Mouse (Mus musculus): ENCODE results near the gene Rbmxl2. TPM values are rescaled to one million over a fixed set of nuclear protein-coding genes. Genes with fewer than 3 reads are reported as not detected.

Rbmxl2 gene
- polyA plus RNA-seq (2014; fragmentation: Nextera tagmentation; extraction: Ambion mirVana), result not detected in 2 replicates

DNA sequence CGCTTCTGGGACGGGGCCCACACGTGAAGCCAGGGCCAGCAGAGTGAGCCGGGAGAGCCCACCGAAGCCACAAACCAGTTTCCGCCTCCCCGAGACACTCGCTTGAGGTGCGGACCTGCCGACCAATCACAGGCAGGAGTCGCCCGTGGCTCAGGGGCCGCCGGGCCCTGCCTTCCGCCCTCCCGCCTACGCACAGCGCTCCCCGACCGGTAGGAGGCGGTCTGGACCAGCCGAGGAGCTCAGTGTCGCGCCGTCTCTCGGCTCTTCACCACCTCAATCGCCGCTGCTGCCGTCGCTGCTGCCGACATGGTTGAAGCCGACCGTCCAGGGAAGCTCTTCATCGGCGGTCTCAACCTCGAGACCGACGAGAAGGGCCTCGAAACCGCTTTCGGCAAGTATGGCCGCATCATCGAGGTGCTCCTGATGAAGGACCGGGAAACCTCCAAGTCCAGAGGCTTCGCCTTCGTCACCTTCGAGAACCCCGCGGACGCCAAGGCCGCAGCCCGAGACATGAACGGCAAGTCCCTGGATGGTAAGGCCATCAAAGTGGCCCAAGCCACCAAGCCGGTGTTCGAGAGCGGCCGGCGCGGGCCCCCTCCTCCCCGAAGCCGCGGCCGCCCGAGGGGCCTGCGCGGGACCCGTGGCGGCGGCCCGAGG lies at the start of gene Rbmxl2:
Gene Rbmxl2 (plus strand): TSS at position 242 of the 657 bp plus-strand sequence.
- ATAC-seq (ENCODE audit: low FRiP score), result no peak

DNA sequence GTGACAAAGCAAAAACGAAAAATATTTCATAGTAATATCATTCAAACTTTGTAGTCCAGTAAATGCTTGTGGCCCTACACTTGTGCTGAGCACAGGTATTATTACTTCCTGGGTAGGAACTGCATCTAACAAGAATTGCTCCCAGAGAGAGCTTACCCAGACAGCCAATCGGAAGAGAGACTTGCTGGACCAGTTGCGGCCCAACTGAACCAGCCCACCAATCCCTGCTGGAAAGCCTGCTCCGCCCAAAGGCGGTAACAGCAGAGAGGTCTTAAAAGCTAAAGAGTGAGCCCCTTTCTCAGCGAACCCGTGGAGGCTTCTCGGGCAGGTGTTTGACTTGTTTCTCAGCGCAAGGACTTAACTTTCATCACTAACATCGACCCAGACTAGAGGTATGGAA lies 42.6 kb upstream of the Rbmxl2 start, which contains the start of gene Nlrp14:
Gene Nlrp14 (plus strand): TSS at position 301 of the 400 bp plus-strand sequence.
- no peak within 1 kb of the TSS for H3K9ac ChIP-seq (ENCODE audit: low read depth, low read length)
- no peaks in the 10 kb centered on the region for H3K9me3 ChIP-seq (ENCODE audit: control insufficient read depth, low read length)
- no peak within 1 kb of the TSS for H3K4me3 ChIP-seq (ENCODE audit: low read depth, low read length)
- no peak within 1 kb of the TSS for H3K27ac ChIP-seq (ENCODE audit: low read depth, low read length)
- no peaks in the 10 kb centered on the region for H3K36me3 ChIP-seq (ENCODE audit: control insufficient read depth, insufficient read depth, low read length)
- H3K27me3 ChIP-seq (ENCODE audit: control insufficient read depth, insufficient read depth, low read length), result no peaks in the 10 kb centered on the region
- 83% methylated on average over 10 of the region's 10 CpGs for WGBS
- DNase-seq (ENCODE audit: low spot score), result no peak
- H3K4me2 ChIP-seq (replicated peaks; ENCODE audit: low read depth, low read length), result no peak within 1 kb of the TSS
- H3K4me1 ChIP-seq (replicated peaks; ENCODE audit: control insufficient read depth, insufficient read depth, low read length), result no peaks in the 10 kb centered on the region
- ATAC-seq (ENCODE audit: low FRiP score), result no peak

More for the DNA sequence above, at the start of gene Rbmxl2:
- peak; percentile 27 for DNase-seq (ENCODE audit: low spot score)
- 33% methylated on average over 61 of the region's 70 CpGs for WGBS
- H3K36me3 ChIP-seq (ENCODE audit: control insufficient read depth, insufficient read depth, low read length), result no peaks in the 10 kb centered on the region
- H3K4me1 ChIP-seq (replicated peaks; ENCODE audit: control insufficient read depth, insufficient read depth, low read length), result no peaks in the 10 kb centered on the region
- H3K9me3 ChIP-seq (ENCODE audit: control insufficient read depth, low read length), result peaks cover 6% of the 10 kb centered on the region
- no peak within 1 kb of the TSS for H3K27ac ChIP-seq (ENCODE audit: low read depth, low read length)
- no peak within 1 kb of the TSS for H3K9ac ChIP-seq (ENCODE audit: low read depth, low read length)
- peaks cover 24% of the 10 kb centered on the region for H3K27me3 ChIP-seq (ENCODE audit: control insufficient read depth, insufficient read depth, low read length)
- peak within 1 kb of the TSS; percentile 14; the same call in 1 of the 2 replicates for H3K4me3 ChIP-seq (ENCODE audit: low read depth, low read length)
- peak within 1 kb of the TSS; percentile 7; the same call in 1 of the 2 replicates for H3K4me2 ChIP-seq (replicated peaks; ENCODE audit: low read depth, low read length)

DNA sequence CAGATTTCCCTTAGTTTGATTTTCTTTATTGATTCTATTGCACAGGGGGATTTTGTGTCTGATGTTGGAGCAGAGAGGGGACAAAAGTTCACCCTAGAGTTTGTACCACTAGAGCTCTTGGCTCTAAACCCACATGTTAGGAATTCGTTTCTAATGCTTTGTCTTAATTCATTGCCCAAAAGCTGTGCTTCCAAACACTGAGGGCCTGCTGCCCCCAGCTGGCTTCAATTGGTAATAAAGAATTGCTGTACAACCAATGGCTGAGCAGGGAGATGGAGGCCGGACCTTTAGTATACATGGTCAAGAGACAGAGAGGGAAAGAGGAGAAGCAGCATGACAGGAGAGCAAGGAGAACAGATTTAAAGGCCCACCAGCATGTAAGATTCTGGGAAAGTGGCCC lies 28.8 kb upstream of the Rbmxl2 start:
- ATAC-seq (ENCODE audit: low FRiP score) (no peak), DNase-seq (ENCODE audit: low spot score) (no peak)
- H3K9me3 ChIP-seq (ENCODE audit: control insufficient read depth, low read length), result no peaks in the 10 kb centered on the region
- no peaks in the 10 kb centered on the region for H3K36me3 ChIP-seq (ENCODE audit: control insufficient read depth, insufficient read depth, low read length)
- H3K4me3 ChIP-seq (ENCODE audit: low read depth, low read length), result no peak overlapping the region
- WGBS, result 53% methylated on average over 2 of the region's 2 CpGs
- no peak overlapping the region for H3K9ac ChIP-seq (ENCODE audit: low read depth, low read length)
- H3K4me1 ChIP-seq (replicated peaks; ENCODE audit: control insufficient read depth, insufficient read depth, low read length), result no peaks in the 10 kb centered on the region
- no peak overlapping the region for H3K27ac ChIP-seq (ENCODE audit: low read depth, low read length)
- H3K27me3 ChIP-seq (ENCODE audit: control insufficient read depth, insufficient read depth, low read length), result no peaks in the 10 kb centered on the region
- no peak overlapping the region for H3K4me2 ChIP-seq (replicated peaks; ENCODE audit: low read depth, low read length)

DNA sequence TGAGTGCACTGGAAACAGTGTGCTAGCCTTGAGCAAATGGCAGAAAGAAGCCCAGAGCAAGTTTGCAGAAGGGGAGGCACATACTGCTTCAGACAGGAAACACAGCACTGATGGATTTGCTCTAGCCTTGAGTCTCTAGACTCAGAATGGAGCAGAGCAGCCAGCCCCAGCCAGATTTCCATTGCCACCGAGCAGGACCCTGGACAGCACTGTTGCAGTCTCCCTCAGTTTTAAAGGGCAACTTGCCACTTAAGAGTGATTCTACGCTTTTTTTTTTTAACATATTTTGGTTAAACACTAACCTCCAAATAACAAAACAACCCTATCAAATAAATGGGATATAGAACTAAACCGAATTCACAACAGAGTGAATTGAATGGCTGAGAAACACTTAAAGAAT lies 7.4 kb upstream of the Rbmxl2 start:
- ATAC-seq (ENCODE audit: low FRiP score) (no peak), DNase-seq (ENCODE audit: low spot score) (peak; percentile 16)
- Histone ChIP-seq H3K27me3 (ENCODE audit: control insufficient read depth, insufficient read depth, low read length) (no peaks in the 10 kb centered on the region), H3K4me3 (ENCODE audit: low read depth, low read length) (no peak overlapping the region), H3K9me3 (ENCODE audit: control insufficient read depth, low read length) (no peaks in the 10 kb centered on the region), H3K27ac (ENCODE audit: low read depth, low read length) (no peak overlapping the region), H3K4me1 (replicated peaks; ENCODE audit: control insufficient read depth, insufficient read depth, low read length) (no peaks in the 10 kb centered on the region), H3K4me2 (replicated peaks; ENCODE audit: low read depth, low read length) (no peak overlapping the region), H3K9ac (ENCODE audit: low read depth, low read length) (no peak overlapping the region), H3K36me3 (ENCODE audit: control insufficient read depth, insufficient read depth, low read length) (no peaks in the 10 kb centered on the region)
- 40% methylated on average over 3 of the region's 3 CpGs for WGBS

DNA sequence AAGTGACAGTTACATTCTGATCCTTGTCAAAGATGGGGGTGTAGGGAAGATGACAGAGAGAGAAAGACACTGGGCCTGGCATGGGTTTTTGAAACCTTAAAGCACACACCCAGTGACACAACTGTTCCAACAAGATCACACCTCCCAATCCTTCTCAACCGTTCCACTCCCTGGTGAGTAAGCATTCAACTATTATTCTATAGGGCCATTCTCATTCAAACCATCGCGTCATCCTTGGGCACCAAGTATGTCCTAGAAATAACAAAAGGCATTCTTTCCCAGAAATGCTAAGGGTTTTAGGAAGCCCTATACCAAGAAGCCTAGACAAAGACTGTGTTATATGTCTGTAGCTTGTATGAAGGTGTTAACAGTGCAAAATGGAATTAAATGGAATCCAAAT lies 1.4 kb upstream of the Rbmxl2 start:
- Histone ChIP-seq H3K4me3 (ENCODE audit: low read depth, low read length) (no peak overlapping the region), H3K4me2 (replicated peaks; ENCODE audit: low read depth, low read length) (no peak overlapping the region), H3K4me1 (replicated peaks; ENCODE audit: control insufficient read depth, insufficient read depth, low read length) (no peaks in the 10 kb centered on the region), H3K9me3 (ENCODE audit: control insufficient read depth, low read length) (peaks cover 6% of the 10 kb centered on the region), H3K36me3 (ENCODE audit: control insufficient read depth, insufficient read depth, low read length) (no peaks in the 10 kb centered on the region), H3K27ac (ENCODE audit: low read depth, low read length) (no peak overlapping the region), H3K27me3 (ENCODE audit: control insufficient read depth, insufficient read depth, low read length) (peaks cover 24% of the 10 kb centered on the region), H3K9ac (ENCODE audit: low read depth, low read length) (no peak overlapping the region)
- DNase-seq (ENCODE audit: low spot score), result no peak
- ATAC-seq (ENCODE audit: low FRiP score), result no peak
- 64% methylated on average over 3 of the region's 3 CpGs for WGBS

DNA sequence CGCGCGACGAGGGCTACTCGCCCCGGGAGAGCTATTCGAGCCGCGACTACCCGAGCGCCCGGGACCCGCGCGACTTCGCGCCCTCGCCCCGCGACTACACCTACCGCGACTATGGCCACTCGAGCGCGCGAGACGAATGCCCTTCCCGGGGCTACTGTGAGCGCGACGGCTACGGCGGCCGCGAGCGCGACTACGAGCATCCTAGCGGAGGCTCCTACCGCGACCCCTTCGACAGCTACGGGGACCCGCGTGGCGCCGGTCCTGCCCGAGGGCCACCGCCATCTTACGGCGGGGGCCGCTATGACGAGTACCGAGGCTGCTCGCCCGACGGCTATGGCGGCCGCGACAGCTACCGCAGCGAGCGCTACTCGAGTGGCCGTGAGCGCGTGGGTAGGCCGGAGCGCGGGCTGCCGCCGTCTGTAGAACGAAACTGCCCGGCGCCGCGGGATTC lies 906 bp downstream of the Rbmxl2 start:
- Histone ChIP-seq H3K27ac (ENCODE audit: low read depth, low read length) (no peak overlapping the region), H3K9ac (ENCODE audit: low read depth, low read length) (no peak overlapping the region), H3K36me3 (ENCODE audit: control insufficient read depth, insufficient read depth, low read length) (no peaks in the 10 kb centered on the region), H3K4me2 (replicated peaks; ENCODE audit: low read depth, low read length) (peak overlapping the region; percentile 7; the same call in 1 of the 2 replicates), H3K9me3 (ENCODE audit: control insufficient read depth, low read length) (peaks cover 6% of the 10 kb centered on the region), H3K4me1 (replicated peaks; ENCODE audit: control insufficient read depth, insufficient read depth, low read length) (no peaks in the 10 kb centered on the region), H3K4me3 (ENCODE audit: low read depth, low read length) (peak overlapping the region; percentile 14; the same call in 1 of the 2 replicates), H3K27me3 (ENCODE audit: control insufficient read depth, insufficient read depth, low read length) (peaks cover 24% of the 10 kb centered on the region)
- ATAC-seq (ENCODE audit: low FRiP score), result peak; percentile 61; the same call in 1 of the 2 replicates
- 19% methylated on average over 77 of the region's 77 CpGs for WGBS
- DNase-seq (ENCODE audit: low spot score), result peak; percentile 33

DNA sequence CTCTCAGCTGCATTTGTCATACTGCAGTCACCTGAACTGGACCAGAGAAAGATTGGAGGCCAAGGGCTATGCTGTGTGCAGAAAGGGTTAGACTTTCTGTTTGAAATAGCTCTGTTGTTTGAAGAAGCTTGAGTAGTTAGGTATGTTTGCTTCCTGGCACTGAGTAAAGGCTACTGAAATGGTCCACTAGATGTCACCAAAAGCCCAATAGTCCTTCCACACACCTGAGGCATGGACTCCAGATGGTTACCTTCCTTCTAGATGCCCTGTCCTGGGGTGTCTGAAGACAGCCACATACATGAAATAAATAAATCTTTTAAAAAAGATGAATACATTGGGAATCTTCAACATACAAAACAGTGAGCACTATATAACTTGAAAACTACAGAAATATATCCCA lies 6.5 kb downstream of the Rbmxl2 start:
- Histone ChIP-seq H3K27ac (ENCODE audit: low read depth, low read length) (no peak overlapping the region), H3K36me3 (ENCODE audit: control insufficient read depth, insufficient read depth, low read length) (no peaks in the 10 kb centered on the region), H3K9ac (ENCODE audit: low read depth, low read length) (no peak overlapping the region), H3K9me3 (ENCODE audit: control insufficient read depth, low read length) (no peaks in the 10 kb centered on the region), H3K4me2 (replicated peaks; ENCODE audit: low read depth, low read length) (no peak overlapping the region), H3K4me1 (replicated peaks; ENCODE audit: control insufficient read depth, insufficient read depth, low read length) (no peaks in the 10 kb centered on the region), H3K27me3 (ENCODE audit: control insufficient read depth, insufficient read depth, low read length) (peaks cover 6% of the 10 kb centered on the region), H3K4me3 (ENCODE audit: low read depth, low read length) (no peak overlapping the region)
- ATAC-seq (ENCODE audit: low FRiP score) (peak; percentile 74), DNase-seq (ENCODE audit: low spot score) (peak; percentile 22)

DNA sequence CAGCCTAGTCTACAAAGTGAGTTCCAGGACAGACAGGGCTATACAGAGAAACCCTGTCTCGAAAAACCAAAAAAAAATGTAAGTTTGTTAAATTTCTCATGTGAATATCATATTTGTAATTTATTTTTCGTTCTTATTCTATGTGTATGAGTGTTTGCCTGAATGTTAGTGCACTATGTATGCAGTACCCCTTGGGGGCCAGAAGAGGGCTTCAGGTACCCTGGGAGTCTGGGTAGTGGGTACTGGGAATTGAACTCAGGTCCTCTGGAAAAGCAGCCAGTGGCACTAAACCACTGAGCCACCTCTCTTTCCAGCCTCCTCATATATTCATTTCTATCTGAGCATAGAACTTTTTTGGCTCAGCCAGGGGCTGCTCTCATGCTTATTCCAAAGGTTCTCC lies 7.6 kb downstream of the Rbmxl2 start:
- Histone ChIP-seq H3K9ac (ENCODE audit: low read depth, low read length) (no peak overlapping the region), H3K27ac (ENCODE audit: low read depth, low read length) (no peak overlapping the region), H3K27me3 (ENCODE audit: control insufficient read depth, insufficient read depth, low read length) (no peaks in the 10 kb centered on the region), H3K4me2 (replicated peaks; ENCODE audit: low read depth, low read length) (no peak overlapping the region), H3K4me3 (ENCODE audit: low read depth, low read length) (no peak overlapping the region), H3K9me3 (ENCODE audit: control insufficient read depth, low read length) (no peaks in the 10 kb centered on the region), H3K36me3 (ENCODE audit: control insufficient read depth, insufficient read depth, low read length) (no peaks in the 10 kb centered on the region), H3K4me1 (replicated peaks; ENCODE audit: control insufficient read depth, insufficient read depth, low read length) (no peaks in the 10 kb centered on the region)
- 75% methylated on average over 2 of the region's 2 CpGs for WGBS
- no peak for DNase-seq (ENCODE audit: low spot score)
- no peak for ATAC-seq (ENCODE audit: low FRiP score)

DNA sequence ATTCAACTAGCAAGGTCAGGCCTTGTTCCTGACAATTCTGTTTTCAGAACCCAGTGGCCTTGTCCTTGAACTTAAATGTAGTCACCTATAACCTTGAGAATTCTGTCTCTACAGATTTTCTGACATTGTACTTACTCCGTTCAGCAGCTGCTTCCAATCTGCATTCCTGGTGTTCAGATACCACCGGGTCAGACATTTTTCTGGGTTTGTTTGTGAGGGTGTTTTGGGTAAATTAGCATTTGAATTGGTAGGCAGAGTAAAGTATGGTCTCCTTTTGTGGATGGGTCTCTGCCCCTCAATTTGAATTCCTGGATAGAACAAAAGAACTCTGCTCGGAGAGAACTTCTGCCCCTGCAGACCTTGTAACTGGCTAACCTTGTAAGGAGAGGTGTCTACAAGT lies 27.6 kb downstream of the Rbmxl2 start:
- Histone ChIP-seq H3K9me3 (ENCODE audit: control insufficient read depth, low read length) (no peaks in the 10 kb centered on the region), H3K4me2 (replicated peaks; ENCODE audit: low read depth, low read length) (no peak overlapping the region), H3K27ac (ENCODE audit: low read depth, low read length) (no peak overlapping the region), H3K36me3 (ENCODE audit: control insufficient read depth, insufficient read depth, low read length) (no peaks in the 10 kb centered on the region), H3K9ac (ENCODE audit: low read depth, low read length) (no peak overlapping the region), H3K27me3 (ENCODE audit: control insufficient read depth, insufficient read depth, low read length) (no peaks in the 10 kb centered on the region), H3K4me3 (ENCODE audit: low read depth, low read length) (no peak overlapping the region), H3K4me1 (replicated peaks; ENCODE audit: control insufficient read depth, insufficient read depth, low read length) (no peaks in the 10 kb centered on the region)
- WGBS, result 22% methylated on average over 3 of the region's 3 CpGs
- DNase-seq (ENCODE audit: low spot score) (peak; percentile 4), ATAC-seq (ENCODE audit: low FRiP score) (peak; percentile 66; the same call in 1 of the 2 replicates)
